Mouse (Mus musculus): ENCODE results near the gene Olfr1008. TPM values are rescaled to one million over a fixed set of nuclear protein-coding genes. Genes with fewer than 3 reads are reported as not detected.
A peak's percentile ranks its signal among the peaks of the same experiment; 100 is the strongest.

The Olfr1008 gene
- total and polyA plus RNA-seq, 2 experiments from 2014 or later, result not detected

DNA sequence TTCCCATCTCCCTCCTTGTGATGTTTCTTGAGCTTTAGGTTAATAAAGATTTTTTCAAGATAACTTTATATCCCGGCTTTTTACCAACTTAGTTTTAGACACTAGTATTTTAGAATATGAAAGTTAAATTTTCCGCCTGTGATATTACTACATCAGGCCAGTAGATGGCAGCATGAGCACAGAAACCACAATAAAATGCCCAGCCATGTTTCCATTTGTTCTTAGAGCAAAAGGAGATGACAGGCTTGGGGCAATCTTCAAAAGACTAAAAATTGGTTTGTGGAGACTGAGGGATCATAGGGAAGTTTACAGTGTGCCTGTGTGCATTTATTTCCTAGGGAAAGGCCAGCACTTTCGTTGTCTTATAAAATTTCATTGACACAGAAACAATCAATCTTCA is 36.6 kb downstream of the Olfr1008 start:
- WGBS, result 12% methylated on average over 3 of the region's 3 CpGs
- no peak overlapping the region for H3K4me2 ChIP-seq (ENCODE audit: low read depth, low read length)
- H3K4me3 ChIP-seq (ENCODE audit: low read length), result no peak overlapping the region
- no peak overlapping the region for H3K27ac ChIP-seq
- TF ChIP-seq CTCF (IDR thresholded peaks at IDR 0.05; ENCODE audit: low read depth), result peak; percentile 81
- no peaks in the 10 kb centered on the region for H3K9me3 ChIP-seq (ENCODE audit: low read length)
- DNase-seq (ENCODE audit: low spot score), result peak; percentile 73
- H3K36me3 ChIP-seq (ENCODE audit: insufficient read depth, low read length), result no peaks in the 10 kb centered on the region
- no peaks in the 10 kb centered on the region for H3K4me1 ChIP-seq (ENCODE audit: insufficient read depth, low read length)
- H3K9ac ChIP-seq (replicated peaks; ENCODE audit: low read length), result no peak overlapping the region
- no peaks in the 10 kb centered on the region for H3K27me3 ChIP-seq (ENCODE audit: insufficient read depth, low read length)
- ATAC-seq, result 0 out of 2 replicates have a peak, but pooled peaks have one; percentile 40

Other genes with a start within 250 kb of the Olfr1008 start
- gene Olfr995, start 245.8 kb upstream of the Olfr1008 start, total RNA-seq (2014; rRNA removed), result not detected in 2 replicates
- not detected in 2 replicates for gene Olfr995, start 245.8 kb upstream of the Olfr1008 start, polyA plus RNA-seq (2015; fragmentation: Nextera tagmentation; extraction: Ambion mirVana)
- gene 4833423E24Rik, start 170.4 kb upstream of the Olfr1008 start, total RNA-seq (2014; rRNA removed), result 0.29 TPM in 1 of 2 replicates, not detected in the other
- gene 4833423E24Rik, start 170.4 kb upstream of the Olfr1008 start, polyA plus RNA-seq (2015; fragmentation: Nextera tagmentation; extraction: Ambion mirVana), result 0.23 and 0.79 TPM in 2 replicates
- gene Olfr996, start 110.2 kb upstream of the Olfr1008 start, total RNA-seq (2014; rRNA removed), result not detected in 2 replicates
- gene Olfr996, start 110.2 kb upstream of the Olfr1008 start, polyA plus RNA-seq (2015; fragmentation: Nextera tagmentation; extraction: Ambion mirVana), result not detected in 2 replicates
- not detected in 2 replicates for gene Olfr998, start 100.5 kb upstream of the Olfr1008 start, total RNA-seq (2014; rRNA removed)
- not detected in 2 replicates for gene Olfr998, start 100.5 kb upstream of the Olfr1008 start, polyA plus RNA-seq (2015; fragmentation: Nextera tagmentation; extraction: Ambion mirVana)
- not detected in 2 replicates for gene Olfr1000, start 77.5 kb upstream of the Olfr1008 start, total RNA-seq (2014; rRNA removed)
- gene Olfr1000, start 77.5 kb upstream of the Olfr1008 start, polyA plus RNA-seq (2015; fragmentation: Nextera tagmentation; extraction: Ambion mirVana), result not detected in 2 replicates
- gene Olfr1002, start 38.7 kb upstream of the Olfr1008 start, total RNA-seq (2014; rRNA removed), result not detected in 2 replicates
- not detected in 2 replicates for gene Olfr1002, start 38.7 kb upstream of the Olfr1008 start, polyA plus RNA-seq (2015; fragmentation: Nextera tagmentation; extraction: Ambion mirVana)
- not detected in 2 replicates for gene Olfr154, start 25.0 kb upstream of the Olfr1008 start, total RNA-seq (2014; rRNA removed)
- not detected in 2 replicates for gene Olfr154, start 25.0 kb upstream of the Olfr1008 start, polyA plus RNA-seq (2015; fragmentation: Nextera tagmentation; extraction: Ambion mirVana)
- not detected in 2 replicates for gene Olfr1006, start 10.7 kb upstream of the Olfr1008 start, total RNA-seq (2014; rRNA removed)
- gene Olfr1006, start 10.7 kb upstream of the Olfr1008 start, polyA plus RNA-seq (2015; fragmentation: Nextera tagmentation; extraction: Ambion mirVana), result not detected in 2 replicates
- gene Olfr1009, start 26.0 kb downstream of the Olfr1008 start, total RNA-seq (2014; rRNA removed), result not detected in 2 replicates
- not detected in 2 replicates for gene Olfr1009, start 26.0 kb downstream of the Olfr1008 start, polyA plus RNA-seq (2015; fragmentation: Nextera tagmentation; extraction: Ambion mirVana)
- gene Olfr1012, start 73.3 kb downstream of the Olfr1008 start, total RNA-seq (2014; rRNA removed), result not detected in 2 replicates
- gene Olfr1012, start 73.3 kb downstream of the Olfr1008 start, polyA plus RNA-seq (2015; fragmentation: Nextera tagmentation; extraction: Ambion mirVana), result not detected in 2 replicates
- gene Olfr1013, start 77.7 kb downstream of the Olfr1008 start, total RNA-seq (2014; rRNA removed), result not detected in 2 replicates
- not detected in 2 replicates for gene Olfr1013, start 77.7 kb downstream of the Olfr1008 start, polyA plus RNA-seq (2015; fragmentation: Nextera tagmentation; extraction: Ambion mirVana)
- not detected in 2 replicates for gene Olfr1014, start 83.3 kb downstream of the Olfr1008 start, total RNA-seq (2014; rRNA removed)
- gene Olfr1014, start 83.3 kb downstream of the Olfr1008 start, polyA plus RNA-seq (2015; fragmentation: Nextera tagmentation; extraction: Ambion mirVana), result not detected in 2 replicates
- not detected in 2 replicates for gene Olfr1015, start 92.6 kb downstream of the Olfr1008 start, total RNA-seq (2014; rRNA removed)
- not detected in 2 replicates for gene Olfr1015, start 92.6 kb downstream of the Olfr1008 start, polyA plus RNA-seq (2015; fragmentation: Nextera tagmentation; extraction: Ambion mirVana)
- gene Olfr1016, start 113.1 kb downstream of the Olfr1008 start, total RNA-seq (2014; rRNA removed), result not detected in 2 replicates
- gene Olfr1016, start 113.1 kb downstream of the Olfr1008 start, polyA plus RNA-seq (2015; fragmentation: Nextera tagmentation; extraction: Ambion mirVana), result not detected in 2 replicates
- gene Olfr1018, start 129.0 kb downstream of the Olfr1008 start, total RNA-seq (2014; rRNA removed), result not detected in 2 replicates
- gene Olfr1018, start 129.0 kb downstream of the Olfr1008 start, polyA plus RNA-seq (2015; fragmentation: Nextera tagmentation; extraction: Ambion mirVana), result not detected in 2 replicates
- not detected in 2 replicates for gene Olfr1019, start 156.1 kb downstream of the Olfr1008 start, total RNA-seq (2014; rRNA removed)
- not detected in 2 replicates for gene Olfr1019, start 156.1 kb downstream of the Olfr1008 start, polyA plus RNA-seq (2015; fragmentation: Nextera tagmentation; extraction: Ambion mirVana)
- not detected in 2 replicates for gene Olfr1020, start 157.6 kb downstream of the Olfr1008 start, total RNA-seq (2014; rRNA removed)
- gene Olfr1020, start 157.6 kb downstream of the Olfr1008 start, polyA plus RNA-seq (2015; fragmentation: Nextera tagmentation; extraction: Ambion mirVana), result not detected in 2 replicates
- gene Olfr1022, start 179.2 kb downstream of the Olfr1008 start, total RNA-seq (2014; rRNA removed), result not detected in 2 replicates
- not detected in 2 replicates for gene Olfr1022, start 179.2 kb downstream of the Olfr1008 start, polyA plus RNA-seq (2015; fragmentation: Nextera tagmentation; extraction: Ambion mirVana)
- gene Olfr1023, start 196.2 kb downstream of the Olfr1008 start, total RNA-seq (2014; rRNA removed), result not detected in 2 replicates
- not detected in 2 replicates for gene Olfr1023, start 196.2 kb downstream of the Olfr1008 start, polyA plus RNA-seq (2015; fragmentation: Nextera tagmentation; extraction: Ambion mirVana)
- gene Olfr1024, start 215.6 kb downstream of the Olfr1008 start, total RNA-seq (2014; rRNA removed), result not detected in 2 replicates
- gene Olfr1024, start 215.6 kb downstream of the Olfr1008 start, polyA plus RNA-seq (2015; fragmentation: Nextera tagmentation; extraction: Ambion mirVana), result not detected in 2 replicates
- gene Olfr1025-ps1, start 225.8 kb downstream of the Olfr1008 start, total RNA-seq (2014; rRNA removed), result not detected in 2 replicates
- gene Olfr1025-ps1, start 225.8 kb downstream of the Olfr1008 start, polyA plus RNA-seq (2015; fragmentation: Nextera tagmentation; extraction: Ambion mirVana), result not detected in 2 replicates
- gene Olfr1026, start 232.1 kb downstream of the Olfr1008 start, total RNA-seq (2014; rRNA removed), result not detected in 2 replicates
- gene Olfr1026, start 232.1 kb downstream of the Olfr1008 start, polyA plus RNA-seq (2015; fragmentation: Nextera tagmentation; extraction: Ambion mirVana), result not detected in 2 replicates